Mouse (Mus musculus) spleen, adult 10 weeks (tissue): ENCODE data around the gene Dennd2c. TPM values are rescaled to one million over a fixed set of nuclear protein-coding genes. Genes with fewer than 3 reads are reported as not detected.

Experiments used
- polyA plus RNA-seq: library from polyadenylated mRNA; stranded (reverse); fragments of 350-450 nt; fragmentation: Illumina TruSeq; extraction: RNeasy Lipid Tissue Mini Kit (QIAGEN cat#74804); gene quantifications from one replicate; pipeline ENCODE4 v1.2.3, GENCODE M21; 2015; ENCODE audit warnings: low replicate concordance; ENCODE audit not compliant: insufficient read depth

The Dennd2c gene
- polyA plus RNA-seq = 3.1 TPM

GRCm38 (mm10) chr3:103102454-103103390 is at the start of gene Dennd2c:
Dennd2c (plus strand) TSS chr3:103102604.

DNA sequence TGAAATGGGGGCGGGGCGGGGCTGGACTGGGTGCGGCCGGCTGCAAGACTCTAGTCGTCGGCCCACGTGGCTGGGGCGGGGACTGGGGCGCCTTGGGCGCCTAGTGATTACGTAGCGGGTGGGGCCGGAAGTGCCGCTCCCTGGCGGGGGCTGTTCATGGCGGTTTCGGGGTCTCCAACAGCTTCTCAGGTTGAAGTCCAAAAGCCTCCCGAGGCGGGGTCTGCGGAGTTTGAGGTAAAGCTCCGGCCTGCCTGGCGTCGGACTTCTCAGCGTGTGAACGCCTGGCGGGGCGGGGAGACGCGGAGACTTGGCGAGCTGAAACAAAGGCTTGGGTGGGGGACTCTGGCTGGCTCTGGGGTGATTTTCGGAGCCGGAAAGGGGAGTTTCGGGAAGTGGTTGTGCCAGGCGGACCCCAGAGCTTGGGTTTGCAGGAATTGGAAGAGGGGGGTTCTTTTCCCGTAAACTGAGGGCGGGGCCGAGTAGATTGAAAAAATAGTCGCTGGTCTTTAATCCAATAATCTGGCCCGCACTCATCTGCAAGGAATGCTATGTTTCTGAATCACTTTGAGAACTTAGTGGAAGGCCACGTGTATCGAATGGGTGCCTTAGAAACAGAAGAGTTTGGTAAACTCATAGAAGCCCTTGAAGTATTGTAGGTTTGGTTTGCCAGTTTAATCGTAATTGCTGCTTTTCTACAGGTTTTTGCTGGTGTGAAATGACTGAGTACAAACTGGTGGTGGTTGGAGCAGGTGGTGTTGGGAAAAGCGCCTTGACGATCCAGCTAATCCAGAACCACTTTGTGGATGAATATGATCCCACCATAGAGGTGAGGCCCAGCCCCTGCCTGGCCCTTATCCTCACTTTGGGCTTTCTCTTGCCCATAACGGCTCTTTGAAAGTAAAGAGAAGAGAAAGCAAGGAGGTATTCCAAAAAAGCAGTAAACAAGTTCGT is 43.9 kb upstream of the Dennd2c start, which contains the start of gene Nras:
Nras (plus strand) TSS at position 79 of the 951 bp plus-strand sequence.

DNA sequence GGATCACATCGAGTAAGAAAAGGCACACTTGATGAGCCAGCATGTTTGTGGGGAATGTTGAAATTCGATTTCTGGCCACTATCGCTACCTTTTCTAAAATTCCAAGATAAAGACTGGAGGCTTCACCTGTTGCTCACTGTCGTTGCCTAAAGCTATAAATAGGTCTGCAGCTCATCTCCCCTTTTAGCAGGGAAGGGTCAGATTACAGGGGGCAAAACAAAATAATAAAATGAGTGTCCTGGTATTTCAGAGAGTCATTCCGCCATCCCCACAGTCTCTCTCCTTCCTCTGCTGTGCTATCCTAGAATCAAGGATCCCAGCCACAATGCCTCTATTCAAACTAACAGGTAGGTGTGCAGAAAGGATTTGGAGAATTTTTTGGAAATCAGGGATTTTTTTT is 28.6 kb upstream of the Dennd2c start, which contains the start of gene Ampd1:
Ampd1 (plus strand) TSS at position 244 of the 400 bp plus-strand sequence.

GRCm38 (mm10) chr3:103171505-103172267 is 69.3 kb downstream of the Dennd2c start, which contains the start of gene Bcas2:
Bcas2 (plus strand) TSS chr3:103171655.

Other genes with a start within 250 kb of the Dennd2c start
- gene Sycp1, start 166.5 kb upstream of the Dennd2c start, polyA plus RNA-seq = not detected
- gene Nr1h5, start 138.5 kb upstream of the Dennd2c start, polyA plus RNA-seq = not detected
- 93.6 TPM for gene Sike1, start 106.9 kb upstream of the Dennd2c start, polyA plus RNA-seq
- gene Csde1, start 82.2 kb upstream of the Dennd2c start, polyA plus RNA-seq = 337 TPM
- 97.2 TPM for gene Nras, start 44.3 kb upstream of the Dennd2c start, polyA plus RNA-seq
- gene Ampd1, start 28.6 kb upstream of the Dennd2c start, polyA plus RNA-seq = 4.2 TPM
- gene Bcas2, start 69.1 kb downstream of the Dennd2c start, polyA plus RNA-seq = 110 TPM
- 58.1 TPM for gene Trim33, start 176.7 kb downstream of the Dennd2c start, polyA plus RNA-seq